Comparison of ENCODE assay signal across 47 mouse cellular contexts in the genomic region with DNA sequence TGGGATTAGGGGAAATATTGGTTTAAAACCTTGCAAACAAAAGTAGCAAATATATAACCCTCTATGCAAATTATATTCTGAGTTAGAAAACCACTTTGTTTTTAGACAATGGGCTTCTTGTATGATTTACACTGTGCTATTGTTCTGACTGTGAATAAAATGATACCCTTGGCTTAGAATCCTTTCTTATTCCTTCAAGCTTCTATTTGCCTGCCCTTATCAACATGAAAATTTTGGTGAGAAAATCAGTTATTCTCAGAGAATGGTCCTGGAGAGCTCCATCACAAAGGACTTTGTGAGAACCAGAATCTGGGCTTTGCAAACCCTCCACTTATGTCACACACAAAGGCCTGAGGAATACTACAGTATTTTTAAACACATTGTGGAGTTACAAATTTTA. TPM values are rescaled to one million over a fixed set of nuclear protein-coding genes. Genes with fewer than 3 reads are reported as not detected.
"Had no signal": no experiment of that assay in that cellular context is flagged by ENCODE, and none has a peak within 500 bp of the region (broad histone marks: within the 10 kb centered on the region; RNA-seq: fewer than 3 reads in every experiment).

No protein-coding gene starts in this region.

- ATAC-seq: liver, embryonic 12.5 days; liver, postnatal 0 days; lung, postnatal 0 days; midbrain, embryonic 13.5 days; midbrain, embryonic 15.5 days; midbrain, embryonic 16.5 days had no signal

- H3K9me3 ChIP-seq: limb, embryonic 10.5 days; limb, embryonic 12.5 days; limb, embryonic 13.5 days; limb, embryonic 15.5 days; liver, embryonic 12.5 days; liver, embryonic 13.5 days; liver, embryonic 15.5 days; lung, embryonic 15.5 days; megakaryocyte, embryonic 14.5 days; midbrain, embryonic 10.5 days; midbrain, embryonic 12.5 days; midbrain, embryonic 13.5 days; midbrain, embryonic 15.5 days; neural tube, embryonic 12.5 days had no signal

- H3K4me1 ChIP-seq: limb, embryonic 10.5 days; limb, embryonic 12.5 days; limb, embryonic 13.5 days; limb, embryonic 15.5 days; liver, embryonic 12.5 days; liver, embryonic 13.5 days; liver, embryonic 15.5 days; lung, embryonic 15.5 days; megakaryocyte, embryonic 14.5 days; midbrain, embryonic 10.5 days; midbrain, embryonic 12.5 days; midbrain, embryonic 13.5 days; midbrain, embryonic 15.5 days; neural tube, embryonic 12.5 days had no signal

- H3K9ac ChIP-seq: limb, embryonic 12.5 days; limb, embryonic 13.5 days; limb, embryonic 15.5 days; liver, embryonic 12.5 days; liver, embryonic 13.5 days; liver, embryonic 14.5 days; liver, embryonic 15.5 days; liver, postnatal 0 days; lung, embryonic 14.5 days; lung, embryonic 15.5 days; midbrain, embryonic 12.5 days; midbrain, embryonic 13.5 days; midbrain, embryonic 15.5 days; neural tube, embryonic 12.5 days had no signal

- H3K4me3 ChIP-seq: limb, embryonic 10.5 days; limb, embryonic 12.5 days; limb, embryonic 13.5 days; limb, embryonic 15.5 days; liver, embryonic 12.5 days; liver, embryonic 13.5 days; liver, embryonic 15.5 days; lung, embryonic 15.5 days; megakaryocyte, embryonic 14.5 days; midbrain, embryonic 10.5 days; midbrain, embryonic 12.5 days; midbrain, embryonic 13.5 days; midbrain, embryonic 15.5 days; myocyte; neural tube, embryonic 12.5 days had no signal

- H3K36me3 ChIP-seq: limb, embryonic 10.5 days; limb, embryonic 12.5 days; limb, embryonic 13.5 days; limb, embryonic 15.5 days; liver, embryonic 12.5 days; liver, embryonic 13.5 days; liver, embryonic 15.5 days; lung, embryonic 15.5 days; midbrain, embryonic 10.5 days; midbrain, embryonic 12.5 days; midbrain, embryonic 13.5 days; midbrain, embryonic 15.5 days; neural tube, embryonic 12.5 days had no signal

- H3K27me3 ChIP-seq: limb, embryonic 12.5 days; limb, embryonic 13.5 days; limb, embryonic 15.5 days; liver, embryonic 12.5 days; liver, embryonic 13.5 days; liver, embryonic 15.5 days; lung, embryonic 15.5 days; megakaryocyte, embryonic 14.5 days; midbrain, embryonic 12.5 days; midbrain, embryonic 13.5 days; midbrain, embryonic 15.5 days; neural tube, embryonic 12.5 days had no signal

- H3K4me2 ChIP-seq: limb, embryonic 12.5 days; limb, embryonic 13.5 days; limb, embryonic 15.5 days; liver, embryonic 11.5 days; liver, embryonic 12.5 days; liver, embryonic 13.5 days; liver, embryonic 15.5 days; lung, embryonic 14.5 days; lung, embryonic 15.5 days; midbrain, embryonic 11.5 days; midbrain, embryonic 12.5 days; midbrain, embryonic 13.5 days; midbrain, embryonic 15.5 days; neural tube, embryonic 12.5 days had no signal

- DNase-seq: left cerebral cortex, postnatal 4 days; liver; liver, embryonic 13.5 days; liver, postnatal 0 days; lung, adult 18-20 months; lung, adult 2 months; lung, embryonic 14.5 days; lung, postnatal 10 days; lung, postnatal 14 days; lung, postnatal 36 days; lung, postnatal 4 days; midbrain, embryonic 14.5 days had no signal

- H3K27ac ChIP-seq: limb, embryonic 10.5 days; limb, embryonic 12.5 days; limb, embryonic 13.5 days; limb, embryonic 15.5 days; liver, embryonic 12.5 days; liver, embryonic 13.5 days; liver, embryonic 14.5 days; liver, embryonic 15.5 days; lung, embryonic 15.5 days; macrophage; midbrain, embryonic 10.5 days; midbrain, embryonic 12.5 days; midbrain, embryonic 13.5 days; midbrain, embryonic 15.5 days; neural tube, embryonic 12.5 days had no signal

RNA-seq across cellular contexts. Expression of a gene that starts 11.1 kb away (rescaled TPM):
- total RNA-seq: liver, adult 2 months; megakaryocyte progenitor cell, adult 5-6 weeks; megakaryocyte, adult 5-6 weeks; megakaryocyte-erythroid progenitor cell, adult 5-6 weeks had no signal
- polyA plus RNA-seq: limb, embryonic 10.5 days; limb, embryonic 11.5 days; limb, embryonic 12.5 days; liver, adult 2 months; liver, embryonic 11.5 days; liver, embryonic 12.5 days; liver, embryonic 13.5 days; liver, embryonic 14.5 days; liver, embryonic 16.5 days; lung, embryonic 14.5 days; macrophage; midbrain, embryonic 11.5 days; midbrain, embryonic 12.5 days; midbrain, embryonic 13.5 days; myocyte had no signal

RNA-seq across cellular contexts. Expression of a gene that starts 30.2 kb away (rescaled TPM):
- total RNA-seq: left cerebral cortex, postnatal 10 days; left cerebral cortex, postnatal 14 days; left cerebral cortex, postnatal 25 days; left cerebral cortex, postnatal 36 days; left cerebral cortex, postnatal 4 days; liver, adult 2 months; megakaryocyte progenitor cell, adult 5-6 weeks; megakaryocyte, adult 5-6 weeks; megakaryocyte-erythroid progenitor cell, adult 5-6 weeks; midbrain, postnatal 0 days; monocyte, adult 5-6 weeks had no signal
- polyA plus RNA-seq: limb, embryonic 10.5 days; limb, embryonic 11.5 days; limb, embryonic 12.5 days; limb, embryonic 13.5 days; limb, embryonic 14.5 days; limb, embryonic 15.5 days; liver, adult 2 months; liver, embryonic 11.5 days; liver, embryonic 12.5 days; liver, embryonic 13.5 days; liver, embryonic 14.5 days; liver, embryonic 15.5 days; liver, embryonic 16.5 days; liver, postnatal 0 days; lung, adult 2 months; lung, embryonic 14.5 days; lung, embryonic 15.5 days; lung, embryonic 16.5 days; lung, postnatal 0 days; macrophage; midbrain, embryonic 10.5 days; midbrain, embryonic 11.5 days; midbrain, embryonic 12.5 days; midbrain, embryonic 13.5 days; midbrain, embryonic 14.5 days; midbrain, embryonic 15.5 days; midbrain, embryonic 16.5 days; midbrain, postnatal 0 days; myocyte; neural tube, embryonic 11.5 days; neural tube, embryonic 12.5 days had no signal
